Mouse (Mus musculus) hindbrain, embryonic 16.5 days (tissue): ENCODE measurements around the gene Them5. TPM values are rescaled to one million over a fixed set of nuclear protein-coding genes. Genes with fewer than 3 reads are reported as not detected.

ENCODE experiments used
- ATAC-seq: fragments of 200-750 bp; cut with Nextera tagmentation; 2 replicates; pipeline ENCODE4 v1.8.0; 2017; ENCODE audit warnings: moderate TSS enrichment, moderate library complexity
- H3K27ac ChIP-seq: fragments of 300-500 bp; sonication (generic); 2 replicates; pipeline ENCODE4 v1.5.1; 2014; ENCODE audit warnings: low read depth, mild to moderate bottlenecking, control low read depth, low read length, moderate library complexity
- H3K27me3 ChIP-seq: fragments of 300-500 bp; sonication (generic); replicated peaks from 2 replicates; pipeline ENCODE4 v1.6.1; 2014; ENCODE audit warnings: low read length; ENCODE audit not compliant: control insufficient read depth, insufficient read depth
- H3K36me3 ChIP-seq: fragments of 300-500 bp; sonication (generic); 2 replicates; pipeline ENCODE4 v1.6.1; 2014; ENCODE audit warnings: mild to moderate bottlenecking, low read length, moderate library complexity, mixed read lengths; ENCODE audit not compliant: control insufficient read depth, insufficient read depth
- H3K4me1 ChIP-seq: fragments of 300-500 bp; sonication (generic); 2 replicates; pipeline ENCODE4 v1.6.1; 2014; ENCODE audit warnings: low read depth, low read length; ENCODE audit not compliant: control insufficient read depth, insufficient read depth
- H3K4me2 ChIP-seq: fragments of 300-500 bp; sonication (generic); 2 replicates; pipeline ENCODE4 v1.6.1; 2014; ENCODE audit warnings: mild to moderate bottlenecking, low read length, control low read depth, moderate library complexity
- H3K4me3 ChIP-seq: fragments of 300-500 bp; sonication (generic); 2 replicates; pipeline ENCODE4 v1.5.1; 2014; ENCODE audit warnings: mild to moderate bottlenecking, low read length, control low read depth, moderate library complexity
- H3K9ac ChIP-seq: fragments of 300-500 bp; sonication (generic); 2 replicates; pipeline ENCODE4 v1.6.1; 2014; ENCODE audit warnings: low read depth, mild to moderate bottlenecking, control low read depth, low read length, moderate library complexity
- H3K9me3 ChIP-seq: fragments of 300-500 bp; sonication (generic); 2 replicates; pipeline ENCODE4 v1.6.1; 2014; ENCODE audit warnings: mild to moderate bottlenecking, low read length, moderate library complexity; ENCODE audit not compliant: control insufficient read depth
- WGBS: fragments of 180-500 bp; shearing (Covaris S2); extraction: QIAGEN DNeasy Blood & Tissue Kit; methylation state at CpG from one replicate; pipeline ENCODE4 v1.1.7; 2014; 5-methylcytosine and 5-hydroxymethylcytosine counted together
- polyA plus RNA-seq: library from polyadenylated mRNA; unstranded; fragments of >200 nt; fragmentation: Nextera tagmentation; extraction: Ambion mirVana; gene quantifications from 2 replicates; pipeline ENCODE4 v1.2.1, GENCODE M21; 2015

The Them5 gene
- polyA plus RNA-seq, 1 experiment from 2014 or later, result 0.29 TPM

DNA sequence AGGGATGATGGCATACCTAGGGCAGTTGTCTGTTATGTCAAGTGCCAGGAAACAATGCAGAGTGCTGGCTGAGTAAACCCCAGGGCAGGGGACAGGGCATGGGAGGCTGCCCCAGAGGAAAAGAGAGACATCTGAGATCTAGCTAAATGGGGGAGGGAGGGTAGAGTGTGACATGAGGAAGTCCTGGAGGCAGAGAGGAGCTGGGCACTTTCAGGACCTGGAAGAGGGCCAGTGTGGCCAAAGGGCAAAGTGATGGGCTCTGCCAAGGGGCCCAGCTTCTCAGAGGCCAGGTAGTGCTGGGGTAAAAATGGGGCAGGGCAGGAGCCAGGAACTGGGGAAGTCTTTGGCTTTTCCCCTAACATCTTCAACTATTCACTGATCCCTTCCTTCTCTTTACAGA is 32.7 kb downstream of the Them5 start:
- H3K27me3 ChIP-seq, result 0 out of 2 replicates have a peak, but pooled peaks cover 4% of the 10 kb centered on the region
- H3K9ac ChIP-seq, result no peak overlapping the region
- no peaks in the 10 kb centered on the region for H3K9me3 ChIP-seq
- H3K4me2 ChIP-seq, result no peak overlapping the region
- peaks cover 22% of the 10 kb centered on the region for H3K4me1 ChIP-seq
- no peak overlapping the region for H3K27ac ChIP-seq
- no peaks in the 10 kb centered on the region for H3K36me3 ChIP-seq
- no peak for ATAC-seq
- H3K4me3 ChIP-seq, result no peak overlapping the region

DNA sequence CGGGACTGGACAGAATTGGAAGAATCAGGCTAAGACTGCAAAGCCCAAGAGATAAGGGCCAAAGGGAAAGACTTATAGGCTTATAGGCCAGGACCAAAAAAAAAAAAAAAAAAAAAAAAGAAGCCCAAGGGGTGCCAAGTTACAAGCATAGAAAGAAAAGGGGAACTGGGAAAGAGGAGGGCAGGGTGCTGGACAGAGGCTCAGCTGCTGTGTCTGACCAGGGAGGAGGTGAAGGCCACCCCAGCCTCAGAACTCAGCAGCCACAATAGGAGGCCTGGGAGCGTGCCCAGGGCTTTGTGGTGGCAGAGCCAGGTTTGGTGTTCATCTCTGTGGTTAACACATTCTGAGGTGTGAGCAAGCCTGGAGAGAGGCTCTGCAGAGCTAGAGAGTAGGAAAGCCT is 33.2 kb downstream of the Them5 start:
- H3K27ac ChIP-seq, result no peak overlapping the region
- H3K36me3 ChIP-seq, result no peaks in the 10 kb centered on the region
- no peak overlapping the region for H3K9ac ChIP-seq
- H3K4me3 ChIP-seq, result no peak overlapping the region
- ATAC-seq, result no peak
- H3K4me1 ChIP-seq, result peaks cover 22% of the 10 kb centered on the region
- H3K9me3 ChIP-seq, result no peaks in the 10 kb centered on the region
- no peak overlapping the region for H3K4me2 ChIP-seq
- WGBS, result 84% methylated on average over 2 of the region's 2 CpGs
- 0 out of 2 replicates have a peak, but pooled peaks cover 4% of the 10 kb centered on the region for H3K27me3 ChIP-seq

DNA sequence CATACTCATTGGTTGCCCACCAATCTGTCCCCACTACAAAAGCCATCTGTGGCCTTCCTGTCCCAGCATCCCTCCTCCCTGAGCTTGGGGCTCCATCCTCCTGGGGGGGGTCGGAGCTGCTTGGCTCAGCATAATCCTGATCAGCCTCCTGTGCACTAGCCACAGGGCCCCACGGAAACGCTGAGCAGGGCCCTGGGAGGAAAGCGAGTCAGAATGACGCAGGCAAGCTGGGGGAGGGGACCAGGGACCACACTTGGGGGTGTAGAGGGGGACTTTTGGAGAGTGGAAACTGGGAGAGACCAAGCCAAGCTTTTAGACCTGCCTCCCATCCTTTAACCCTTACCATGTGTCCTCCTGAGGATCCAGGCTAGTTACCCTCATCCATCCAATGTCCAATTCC is 34.0 kb downstream of the Them5 start:
- ATAC-seq, result no peak
- 54% methylated on average over 5 of the region's 5 CpGs for WGBS
- no peak overlapping the region for H3K4me3 ChIP-seq
- H3K4me2 ChIP-seq, result no peak overlapping the region
- H3K4me1 ChIP-seq, result peaks cover 22% of the 10 kb centered on the region
- H3K9me3 ChIP-seq, result no peaks in the 10 kb centered on the region
- no peak overlapping the region for H3K9ac ChIP-seq
- H3K36me3 ChIP-seq, result no peaks in the 10 kb centered on the region
- H3K27ac ChIP-seq, result no peak overlapping the region
- H3K27me3 ChIP-seq, result 0 out of 2 replicates have a peak, but pooled peaks cover 4% of the 10 kb centered on the region

DNA sequence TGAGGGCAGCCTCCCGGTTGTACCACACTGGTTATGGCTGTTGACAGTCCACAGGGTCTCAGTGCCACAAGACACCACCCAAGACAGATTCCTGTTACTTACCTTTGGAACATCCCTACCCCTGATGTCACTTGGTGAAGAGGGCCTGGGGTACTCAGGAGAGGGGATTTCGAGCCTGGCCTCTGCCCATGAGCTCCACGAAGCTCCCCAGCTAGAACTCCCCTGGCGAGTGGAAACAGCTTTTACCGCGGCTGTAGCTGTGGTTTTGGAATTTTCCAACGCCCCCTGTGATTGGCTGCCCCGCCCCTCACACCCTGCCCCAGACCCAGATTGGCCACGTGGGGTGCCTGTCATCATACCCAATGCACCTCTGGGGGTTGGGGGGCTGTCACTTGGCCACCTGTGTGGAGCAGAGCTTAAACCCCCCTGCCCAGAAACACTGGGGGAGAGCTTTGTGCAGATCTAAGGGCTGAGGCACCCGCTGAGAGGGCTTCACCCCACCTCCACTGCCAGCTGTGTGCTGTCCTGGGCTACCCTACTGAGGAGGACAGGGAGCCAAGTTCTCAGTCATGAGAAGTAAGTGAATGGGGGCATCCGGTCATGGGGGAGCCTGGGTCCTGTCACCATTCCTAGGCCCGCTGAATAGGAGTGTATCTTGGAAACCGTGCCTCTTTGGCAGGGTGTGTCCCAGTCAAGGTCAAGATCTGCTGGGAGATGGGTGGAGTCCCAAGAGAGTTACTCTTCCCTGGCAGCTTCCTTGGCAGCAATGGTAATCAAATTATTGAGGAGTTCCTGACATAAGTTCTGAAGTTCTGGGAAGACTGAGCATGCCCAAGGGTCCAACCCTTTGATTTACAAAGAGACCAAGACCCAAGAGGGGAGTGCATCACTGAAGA is 35.4 kb downstream of the Them5 start:
- H3K9ac ChIP-seq, result no peak overlapping the region
- no peak overlapping the region for H3K4me3 ChIP-seq
- 17% methylated on average over 13 of the region's 13 CpGs for WGBS
- ATAC-seq, result no peak
- no peak overlapping the region for H3K27ac ChIP-seq
- peaks cover 15% of the 10 kb centered on the region for H3K4me1 ChIP-seq
- H3K36me3 ChIP-seq, result no peaks in the 10 kb centered on the region
- no peak overlapping the region for H3K4me2 ChIP-seq
- H3K27me3 ChIP-seq, result 0 out of 2 replicates have a peak, but pooled peaks cover 4% of the 10 kb centered on the region
- no peaks in the 10 kb centered on the region for H3K9me3 ChIP-seq

DNA sequence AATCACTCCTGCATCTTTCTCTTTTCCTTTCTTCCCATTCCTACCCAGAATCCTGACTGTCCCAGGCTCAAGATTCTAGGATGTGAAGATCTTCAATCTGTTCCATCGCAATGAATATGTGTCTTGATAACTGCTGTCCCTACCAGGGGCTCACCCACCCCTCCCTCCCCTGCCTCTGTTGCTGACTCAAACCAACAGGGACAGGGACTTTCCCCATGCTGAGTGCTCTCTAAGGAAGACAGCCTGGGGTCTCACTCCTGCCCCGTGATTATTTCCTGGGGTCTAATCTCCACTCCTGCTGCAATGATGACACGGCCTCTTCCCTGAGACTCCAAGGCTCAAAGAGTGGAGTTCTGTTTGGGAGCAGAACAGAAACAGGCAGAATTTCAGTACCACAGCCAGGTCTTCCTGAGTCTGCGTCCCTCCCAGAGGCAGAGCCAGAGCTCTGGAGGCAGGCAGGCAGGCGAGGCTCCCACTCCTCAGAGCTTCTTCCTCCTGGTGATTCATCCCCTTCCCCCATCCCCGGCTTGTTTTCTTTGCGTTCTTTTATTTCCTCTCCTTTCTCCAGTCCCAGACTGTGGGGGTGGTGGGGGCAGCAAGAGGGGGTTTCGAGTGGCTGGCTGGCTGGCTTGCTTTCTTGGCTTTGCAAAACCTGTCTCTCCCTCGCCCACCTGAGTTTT is 38.1 kb downstream of the Them5 start:
- Histone ChIP-seq H3K9me3 (no peaks in the 10 kb centered on the region), H3K36me3 (no peaks in the 10 kb centered on the region), H3K27me3 (0 out of 2 replicates have a peak, but pooled peaks cover 4% of the 10 kb centered on the region), H3K4me3 (no peak overlapping the region), H3K4me1 (no peaks in the 10 kb centered on the region), H3K27ac (no peak overlapping the region), H3K4me2 (no peak overlapping the region), H3K9ac (no peak overlapping the region)
- WGBS, result 27% methylated on average over 9 of the region's 9 CpGs
- ATAC-seq, result no peak

DNA sequence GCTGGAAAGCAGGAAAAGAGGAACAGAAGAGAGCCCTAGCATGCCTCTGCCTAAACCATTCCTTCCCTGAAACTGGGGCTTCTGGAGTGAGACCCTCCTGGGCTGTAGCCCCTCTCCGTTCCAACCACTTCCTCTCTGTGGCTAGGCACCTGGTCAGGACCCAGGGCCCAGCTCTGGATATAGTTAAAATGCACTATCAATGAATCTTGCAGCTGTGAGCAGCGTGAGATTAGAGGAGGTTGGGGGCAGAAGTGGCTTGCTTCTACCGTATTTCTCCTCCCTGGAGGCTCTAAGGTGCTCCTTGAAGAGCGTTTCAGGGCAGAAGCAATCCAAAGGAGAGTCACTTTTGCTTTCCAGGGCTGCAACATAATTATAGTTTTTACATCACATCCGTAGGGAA is 40.4 kb downstream of the Them5 start:
- H3K27me3 ChIP-seq, result no peaks in the 10 kb centered on the region
- no peaks in the 10 kb centered on the region for H3K9me3 ChIP-seq
- H3K9ac ChIP-seq, result no peak overlapping the region
- H3K4me3 ChIP-seq, result no peak overlapping the region
- H3K4me2 ChIP-seq, result no peak overlapping the region
- H3K27ac ChIP-seq, result no peak overlapping the region
- no peaks in the 10 kb centered on the region for H3K4me1 ChIP-seq
- ATAC-seq, result no peak
- H3K36me3 ChIP-seq, result no peaks in the 10 kb centered on the region
- 85% methylated on average over 5 of the region's 5 CpGs for WGBS

DNA sequence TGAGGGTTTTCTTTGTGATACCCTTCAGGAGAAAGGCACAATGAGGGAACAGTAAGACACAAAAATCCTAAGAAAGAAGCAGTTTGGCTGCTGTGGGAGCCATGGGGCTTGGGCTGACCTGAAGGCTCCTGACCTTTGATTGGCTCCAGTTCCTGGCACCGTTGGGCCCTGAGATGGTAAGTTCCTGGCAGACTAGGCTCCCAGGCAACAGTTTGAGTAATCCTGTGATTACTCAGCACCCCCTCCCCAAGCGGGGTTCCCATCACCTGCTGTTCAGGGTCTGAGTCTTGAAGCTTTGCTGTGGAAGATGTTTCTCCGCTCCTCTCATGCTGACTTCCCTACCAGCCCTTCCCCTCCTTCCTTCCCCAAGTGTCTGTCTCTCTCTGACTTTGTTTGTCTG is 41.6 kb downstream of the Them5 start:
- Histone ChIP-seq H3K4me3 (no peak overlapping the region), H3K9me3 (no peaks in the 10 kb centered on the region), H3K9ac (no peak overlapping the region), H3K4me2 (no peak overlapping the region), H3K27ac (no peak overlapping the region), H3K27me3 (no peaks in the 10 kb centered on the region), H3K36me3 (no peaks in the 10 kb centered on the region), H3K4me1 (no peaks in the 10 kb centered on the region)
- WGBS, result 65% methylated on average over 3 of the region's 3 CpGs
- no peak for ATAC-seq

DNA sequence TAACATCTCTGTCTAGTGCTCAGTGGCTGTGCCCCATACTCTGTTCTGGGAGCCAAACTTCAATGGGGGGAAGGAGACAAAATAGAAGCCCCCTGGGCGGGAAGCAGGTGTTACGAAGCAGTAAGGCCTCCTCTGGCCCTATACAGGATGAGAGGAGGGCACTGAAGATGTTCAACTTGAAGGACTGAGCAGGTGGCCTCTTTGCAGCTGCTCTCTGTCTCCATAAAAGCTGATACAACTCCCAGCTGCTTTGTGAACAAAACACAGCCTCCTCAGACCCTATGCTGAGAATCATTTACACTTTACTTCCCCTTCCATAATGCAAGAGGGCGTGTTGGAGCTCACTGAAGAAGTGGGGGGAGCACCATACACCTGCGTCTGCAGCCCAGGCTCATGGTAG is 44.8 kb downstream of the Them5 start:
- Histone ChIP-seq H3K9ac (no peak overlapping the region), H3K4me1 (no peaks in the 10 kb centered on the region), H3K27ac (no peak overlapping the region), H3K4me2 (no peak overlapping the region), H3K36me3 (no peaks in the 10 kb centered on the region), H3K4me3 (no peak overlapping the region), H3K27me3 (no peaks in the 10 kb centered on the region), H3K9me3 (no peaks in the 10 kb centered on the region)
- WGBS, result 65% methylated on average over 4 of the region's 4 CpGs
- ATAC-seq, result no peak

DNA sequence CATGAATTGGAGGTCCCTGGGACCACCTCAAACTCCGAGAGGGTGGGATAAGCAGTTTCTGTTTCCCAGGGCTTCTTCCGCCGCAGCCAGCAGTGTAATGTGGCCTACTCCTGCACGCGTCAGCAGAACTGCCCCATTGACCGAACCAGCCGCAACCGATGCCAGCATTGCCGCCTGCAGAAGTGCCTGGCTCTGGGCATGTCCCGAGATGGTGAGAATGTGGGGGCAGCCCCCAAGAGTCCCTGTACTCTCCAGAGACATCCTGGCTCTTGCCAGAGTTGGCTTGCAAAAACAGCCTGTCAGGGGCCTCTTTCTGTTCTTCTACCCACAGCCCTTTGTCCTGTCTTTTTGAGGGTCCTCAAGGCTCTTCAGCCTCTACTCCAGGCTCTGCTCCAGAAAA is 45.5 kb downstream of the Them5 start:
- Histone ChIP-seq H3K4me1 (no peaks in the 10 kb centered on the region), H3K9ac (no peak overlapping the region), H3K4me3 (no peak overlapping the region), H3K36me3 (no peaks in the 10 kb centered on the region), H3K4me2 (no peak overlapping the region), H3K9me3 (no peaks in the 10 kb centered on the region), H3K27ac (no peak overlapping the region), H3K27me3 (no peaks in the 10 kb centered on the region)
- ATAC-seq, result no peak
- 92% methylated on average over 10 of the region's 10 CpGs for WGBS
